In the genomic region with DNA sequence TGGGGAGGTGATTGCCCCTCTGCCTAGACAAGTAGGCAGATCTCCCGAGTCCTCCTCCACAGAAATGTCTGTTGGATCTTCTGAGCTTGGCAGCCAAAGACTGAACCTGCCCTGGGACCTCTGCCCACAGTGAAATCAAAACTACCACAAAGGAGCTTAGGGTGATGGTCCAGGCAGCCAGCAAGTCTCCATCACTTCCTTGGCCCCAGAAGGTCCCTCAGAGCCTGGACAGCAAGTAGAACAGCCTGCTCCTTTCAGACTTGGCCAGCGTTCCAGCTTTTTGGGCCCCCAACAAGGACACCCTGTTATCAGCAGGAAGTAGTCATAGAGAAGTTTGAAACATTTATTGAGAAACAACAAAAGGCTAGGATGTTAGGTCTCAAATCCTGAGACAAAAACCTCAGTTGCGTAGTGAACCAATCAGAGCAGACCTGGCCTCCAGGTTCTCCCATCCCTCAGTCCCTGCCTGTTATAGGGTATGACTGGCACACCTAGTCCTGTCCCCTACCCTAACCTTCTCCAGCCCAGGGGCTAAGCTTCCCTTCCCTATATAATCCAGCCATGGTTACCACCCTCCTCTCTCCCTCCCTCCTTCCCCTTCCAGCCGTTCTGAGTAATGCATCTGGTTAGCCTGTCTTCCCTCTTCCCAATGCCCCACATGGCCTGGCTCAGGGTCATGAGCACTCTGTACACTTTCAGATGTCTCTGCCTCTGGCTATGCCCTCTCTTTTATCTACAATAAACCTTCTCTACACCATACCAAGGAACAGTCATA, we compare ENCODE assay signal across 23 mouse cellular contexts. TPM values are rescaled to one million over a fixed set of nuclear protein-coding genes. Genes with fewer than 3 reads are reported as not detected.
DNase-seq lines count a peak whose midpoint lies in the region; ATAC-seq and TF ChIP-seq lines count a peak whose summit lies in the region.
"Had no signal": no experiment of that assay in that cellular context is flagged by ENCODE, and none has a peak within 500 bp of the region (broad histone marks: within the 10 kb centered on the region; RNA-seq: fewer than 3 reads in every experiment).

No protein-coding gene starts in this region.

- no peak overlapping the region for H3K4me2 ChIP-seq in liver, embryonic 12.5 days
- no peak overlapping the region for H3K4me2 ChIP-seq in intestine, postnatal 0 days (replicated peaks; ENCODE audit: low read depth)
- H3K4me2 ChIP-seq: hindbrain, embryonic 15.5 days had no signal

- H3K9ac ChIP-seq in liver, embryonic 12.5 days = no peak overlapping the region
- H3K9ac ChIP-seq in intestine, postnatal 0 days (ENCODE audit: low read depth, low read length) = no peak overlapping the region
- H3K9ac ChIP-seq: hindbrain, embryonic 15.5 days; liver, embryonic 14.5 days had no signal

- no peaks in the 10 kb centered on the region for H3K36me3 ChIP-seq in liver, embryonic 12.5 days
- no peaks in the 10 kb centered on the region for H3K36me3 ChIP-seq in intestine, postnatal 0 days (ENCODE audit: control insufficient read depth, insufficient read depth)
- H3K36me3 ChIP-seq: hindbrain, embryonic 15.5 days had no signal

- H3K4me3 ChIP-seq in liver, embryonic 12.5 days = no peak overlapping the region
- no peak overlapping the region for H3K4me3 ChIP-seq in intestine, postnatal 0 days (ENCODE audit: low read depth, low read length)
- H3K4me3 ChIP-seq: hindbrain, embryonic 15.5 days had no signal

- no peaks in the 10 kb centered on the region for H3K4me1 ChIP-seq in liver, embryonic 12.5 days
- H3K4me1 ChIP-seq in intestine, postnatal 0 days (replicated peaks; ENCODE audit: control insufficient read depth, insufficient read depth, low read length) = no peaks in the 10 kb centered on the region
- H3K4me1 ChIP-seq: hindbrain, embryonic 15.5 days had no signal

- WGBS in liver, embryonic 12.5 days (ENCODE audit: insufficient replicate concordance) = 58% methylated on average over 4 of the region's 4 CpGs
- WGBS in intestine, postnatal 0 days = 68% methylated on average over 4 of the region's 4 CpGs

- no peak for ATAC-seq in liver, embryonic 12.5 days
- ATAC-seq in CD4-positive, CD25-positive, alpha-beta regulatory T cell, adult 4 months = peak; percentile 7
- no peak for ATAC-seq in intestine, postnatal 0 days
- ATAC-seq: forebrain, embryonic 14.5 days; midbrain, embryonic 16.5 days had no signal

- TF ChIP-seq CTCF in intestine, postnatal 0 days (IDR thresholded peaks at IDR 0.05; ENCODE audit: low read depth) = no peak

- no peaks in the 10 kb centered on the region for H3K9me3 ChIP-seq in liver, embryonic 12.5 days (replicated peaks)
- no peaks in the 10 kb centered on the region for H3K9me3 ChIP-seq in intestine, postnatal 0 days (ENCODE audit: control insufficient read depth)
- H3K9me3 ChIP-seq: hindbrain, embryonic 15.5 days had no signal

- DNase-seq in liver (no peak), 416B (ENCODE audit: low read depth) (peak; percentile 24)
- peak; percentile 69 for DNase-seq in induced T-regulatory cell, adult 2 months (ENCODE audit: low read depth)
- no peak for DNase-seq in urinary bladder, adult 2 months (ENCODE audit: low spot score)
- DNase-seq in left cerebral cortex, adult 11 months (ENCODE audit: low spot score) = no peak
- DNase-seq: cerebellum, adult 9-10 months; embryo, embryonic 11 days; heart, adult 11 months; heart, postnatal 10 days; kidney, adult 18-20 months; kidney, postnatal 25 days; lung, postnatal 36 days; spleen, adult 18-20 months had no signal

- H3K27ac ChIP-seq in liver, embryonic 12.5 days = peak overlapping the region; percentile 63; the same call in 1 of the 2 replicates
- no peak overlapping the region for H3K27ac ChIP-seq in intestine, postnatal 0 days (ENCODE audit: low read depth, low read length)
- H3K27ac ChIP-seq: hindbrain, embryonic 15.5 days; liver, embryonic 14.5 days had no signal

- no peaks in the 10 kb centered on the region for H3K27me3 ChIP-seq in liver, embryonic 12.5 days (replicated peaks)
- no peaks in the 10 kb centered on the region for H3K27me3 ChIP-seq in intestine, postnatal 0 days (replicated peaks; ENCODE audit: control insufficient read depth, insufficient read depth, low read length)
- H3K27me3 ChIP-seq: CH12.LX; hindbrain, embryonic 15.5 days had no signal

RNA-seq across cellular contexts. Expression of a gene that starts 20.6 kb away (rescaled TPM):
- 51.1 and 52.7 TPM in 2 replicates for polyA plus RNA-seq in liver, embryonic 12.5 days (2016; fragmentation: Nextera tagmentation; extraction: Ambion mirVana)
- polyA plus RNA-seq in CD4-positive, CD25-positive, alpha-beta regulatory T cell, adult 4 months (2017; shearing (Covaris generic)) = 1 to 10 TPM; 6.4 to 7.1 TPM
- 85.1 and 117 TPM in 2 replicates for polyA plus RNA-seq in urinary bladder, adult 2 months (2012; rRNA removed)
- 60.0 and 63.6 TPM in 2 replicates for polyA plus RNA-seq in intestine, postnatal 0 days (2015; fragmentation: Nextera tagmentation; extraction: Ambion mirVana)

RNA-seq across cellular contexts. Expression of a gene that starts 26.7 kb away (rescaled TPM):
- 3.0 and 4.1 TPM in 2 replicates for polyA plus RNA-seq in liver, embryonic 12.5 days (2016; fragmentation: Nextera tagmentation; extraction: Ambion mirVana)
- polyA plus RNA-seq in CD4-positive, CD25-positive, alpha-beta regulatory T cell, adult 4 months (2017; shearing (Covaris generic)) = 100 to 1,000 TPM; 356 to 434 TPM
- 3.3 and 3.8 TPM in 2 replicates for polyA plus RNA-seq in urinary bladder, adult 2 months (2012; rRNA removed)
- 4.0 and 5.9 TPM in 2 replicates for polyA plus RNA-seq in intestine, postnatal 0 days (2015; fragmentation: Nextera tagmentation; extraction: Ambion mirVana)
- polyA plus RNA-seq: midbrain, embryonic 16.5 days; neural tube, embryonic 14.5 days; testis, adult 2 months had no signal

RNA-seq across cellular contexts. Expression of a gene that starts 28.6 kb away (rescaled TPM):
- polyA plus RNA-seq in liver, embryonic 12.5 days (2016; fragmentation: Nextera tagmentation; extraction: Ambion mirVana) = 1.5 and 2.1 TPM in 2 replicates
- polyA plus RNA-seq in CD4-positive, CD25-positive, alpha-beta regulatory T cell, adult 4 months (2017; shearing (Covaris generic)) = 10 to 100 TPM; 39.2 to 44.4 TPM
- polyA plus RNA-seq in urinary bladder, adult 2 months (2012; rRNA removed) = 1.8 and 2.0 TPM in 2 replicates
- polyA plus RNA-seq in intestine, postnatal 0 days (2015; fragmentation: Nextera tagmentation; extraction: Ambion mirVana) = 1.2 and 1.3 TPM in 2 replicates

RNA-seq across cellular contexts. Expression of a gene that starts 30.4 kb away (rescaled TPM):
- polyA plus RNA-seq in liver, embryonic 12.5 days (2016; fragmentation: Nextera tagmentation; extraction: Ambion mirVana) = 1.9 and 2.1 TPM in 2 replicates
- not detected for polyA plus RNA-seq in CD4-positive, CD25-positive, alpha-beta regulatory T cell, adult 4 months (2017; shearing (Covaris generic))
- polyA plus RNA-seq in urinary bladder, adult 2 months (2012; rRNA removed) = 7.9 and 11.9 TPM in 2 replicates
- 1.1 and 1.8 TPM in 2 replicates for polyA plus RNA-seq in intestine, postnatal 0 days (2015; fragmentation: Nextera tagmentation; extraction: Ambion mirVana)

RNA-seq across cellular contexts. Expression of a gene that starts 52.4 kb away (rescaled TPM):
- 7.5 and 8.2 TPM in 2 replicates for polyA plus RNA-seq in liver, embryonic 12.5 days (2016; fragmentation: Nextera tagmentation; extraction: Ambion mirVana)
- polyA plus RNA-seq in CD4-positive, CD25-positive, alpha-beta regulatory T cell, adult 4 months (2017; shearing (Covaris generic)) = 1 to 10 TPM; 3.1 to 3.5 TPM
- 4.2 and 4.5 TPM in 2 replicates for polyA plus RNA-seq in urinary bladder, adult 2 months (2012; rRNA removed)
- 28.2 and 30.1 TPM in 2 replicates for polyA plus RNA-seq in intestine, postnatal 0 days (2015; fragmentation: Nextera tagmentation; extraction: Ambion mirVana)

Comparison
In these comparisons a context has a peak if more than half of its experiments do, and no peak if none do; other contexts are left out.
1. DNase-seq: peak in 416B (single experiment) and induced T-regulatory cell, adult 2 months (single experiment); none in liver (single experiment), urinary bladder, adult 2 months (single experiment) and left cerebral cortex, adult 11 months (single experiment).
2. RNA of a gene that starts 26.7 kb away (polyA plus RNA-seq): 356 to 434 TPM in CD4-positive, CD25-positive, alpha-beta regulatory T cell, adult 4 months; 3.0 to 4.1 TPM in liver, embryonic 12.5 days, 4.0 to 5.9 TPM in intestine, postnatal 0 days and 3.3 to 3.8 TPM in urinary bladder, adult 2 months; every median in the first group is over 10 times any median in the second.
3. RNA of a gene that starts 28.6 kb away (polyA plus RNA-seq): 39.2 to 44.4 TPM in CD4-positive, CD25-positive, alpha-beta regulatory T cell, adult 4 months; 1.5 to 2.1 TPM in liver, embryonic 12.5 days, 1.8 to 2.0 TPM in urinary bladder, adult 2 months and 1.2 to 1.3 TPM in intestine, postnatal 0 days; every median in the first group is over 10 times any median in the second.